Mouse (Mus musculus) heart, embryonic 13.5 days (tissue): Measurements from ENCODE around the gene Ahsa1. TPM values are rescaled to one million over a fixed set of nuclear protein-coding genes. Genes with fewer than 3 reads are reported as not detected.

Experiments
- ATAC-seq: fragments of 200-750 bp; cut with Nextera tagmentation; 2 replicates; pipeline ENCODE4 v1.8.0; 2017; ENCODE audit warnings: moderate TSS enrichment; ENCODE audit not compliant: insufficient number of reproducible peaks, low FRiP score, low TSS enrichment; ENCODE audit errors: extremely low read depth
- H3K27ac ChIP-seq: fragments of 300-500 bp; sonication (generic); replicated peaks from 2 replicates; pipeline ENCODE4 v1.5.1; 2015; ENCODE audit warnings: moderate library complexity, mild to moderate bottlenecking, inconsistent platforms
- H3K27me3 ChIP-seq: fragments of 300-500 bp; sonication (generic); replicated peaks from 2 replicates; pipeline ENCODE4 v1.6.1; 2015; ENCODE audit warnings: mild to moderate bottlenecking, inconsistent platforms
- H3K36me3 ChIP-seq: fragments of 300-500 bp; sonication (generic); 2 replicates; pipeline ENCODE4 v1.6.1; 2015; ENCODE audit warnings: mild to moderate bottlenecking, inconsistent platforms
- H3K4me1 ChIP-seq: fragments of 300-500 bp; sonication (generic); 2 replicates; pipeline ENCODE4 v1.6.1; 2015; ENCODE audit warnings: inconsistent platforms
- H3K4me2 ChIP-seq: fragments of 300-500 bp; sonication (generic); 2 replicates; pipeline ENCODE4 v1.6.1; 2015; ENCODE audit warnings: inconsistent platforms, mild to moderate bottlenecking, moderate library complexity
- H3K4me3 ChIP-seq: fragments of 300-500 bp; sonication (generic); 2 replicates; pipeline ENCODE4 v1.5.1; 2015; ENCODE audit warnings: moderate library complexity, mild to moderate bottlenecking, inconsistent platforms
- H3K9ac ChIP-seq: fragments of 300-500 bp; sonication (generic); 2 replicates; pipeline ENCODE4 v1.6.1; 2015; ENCODE audit warnings: inconsistent platforms, mild to moderate bottlenecking, moderate library complexity
- H3K9me3 ChIP-seq: fragments of 300-500 bp; sonication (generic); 2 replicates; pipeline ENCODE4 v1.6.1; 2016; ENCODE audit warnings: inconsistent platforms
- WGBS: fragments of 180-500 bp; shearing (Covaris S2); methylation state at CpG from one replicate; pipeline ENCODE4 v1.1.7; 2015; ENCODE audit warnings: mixed read lengths; 5-methylcytosine and 5-hydroxymethylcytosine counted together
- polyA plus RNA-seq: library from polyadenylated mRNA; unstranded; fragments of >200 nt; fragmentation: Nextera tagmentation; extraction: Ambion mirVana; gene quantifications from 2 replicates; pipeline ENCODE4 v1.2.1, GENCODE M21; 2015

The Ahsa1 gene
- 174 and 206 TPM in 2 replicates for polyA plus RNA-seq

GRCm38 (mm10) chr12:87266108-87266826 lies at the start of gene Ahsa1, which contains the start of gene Vipas39:
Gene Ahsa1 (plus strand): TSS chr12:87266479.
Gene Vipas39 (minus strand): TSS chr12:87266256.
- H3K36me3 ChIP-seq = peaks cover 58% of the 10 kb centered on the region
- H3K9ac ChIP-seq = peak within 1 kb of the TSS; percentile 96
- peak within 1 kb of the TSS; percentile 72 for H3K4me3 ChIP-seq
- WGBS = under 1% methylated on average over 31 of the region's 31 CpGs
- peak; percentile 96 for ATAC-seq
- peaks cover 27% of the 10 kb centered on the region for H3K4me1 ChIP-seq
- peak within 1 kb of the TSS; percentile 96 for H3K27ac ChIP-seq
- no peaks in the 10 kb centered on the region for H3K27me3 ChIP-seq
- H3K9me3 ChIP-seq = no peaks in the 10 kb centered on the region
- H3K4me2 ChIP-seq = peak within 1 kb of the TSS; percentile 86

- H3K27me3 ChIP-seq = no peaks in the 10 kb centered on the region
- H3K36me3 ChIP-seq = no peaks in the 10 kb centered on the region
- peaks cover 7% of the 10 kb centered on the region for H3K4me1 ChIP-seq
- no peak overlapping the region for H3K4me3 ChIP-seq
- H3K9me3 ChIP-seq = no peaks in the 10 kb centered on the region
- H3K4me2 ChIP-seq = no peak overlapping the region
- H3K27ac ChIP-seq = no peak overlapping the region
- ATAC-seq = no peak
- H3K9ac ChIP-seq = no peak overlapping the region
Measured at GRCm38 (mm10) chr12:87217596-87217995, 48.7 kb upstream of the Ahsa1 start.

GRCm38 (mm10) chr12:87219362-87219761 lies 46.9 kb upstream of the Ahsa1 start:
- H3K4me2 ChIP-seq = no peak overlapping the region
- no peak overlapping the region for H3K27ac ChIP-seq
- no peak overlapping the region for H3K9ac ChIP-seq
- ATAC-seq = no peak
- no peaks in the 10 kb centered on the region for H3K27me3 ChIP-seq
- no peaks in the 10 kb centered on the region for H3K9me3 ChIP-seq
- H3K4me3 ChIP-seq = no peak overlapping the region
- no peaks in the 10 kb centered on the region for H3K36me3 ChIP-seq
- H3K4me1 ChIP-seq = peaks cover 7% of the 10 kb centered on the region
- whole genome bisulfite sequencing = 55% methylated on average over 7 of the region's 7 CpGs

GRCm38 (mm10) chr12:87224950-87225349 lies 41.3 kb upstream of the Ahsa1 start:
- 0 out of 2 replicates have a peak overlapping the region, but pooled peaks have one; percentile 4 for H3K4me3 ChIP-seq
- no peak for ATAC-seq

GRCm38 (mm10) chr12:87226801-87227200 lies 39.5 kb upstream of the Ahsa1 start:
- Histone ChIP-seq H3K9ac (no peak overlapping the region), H3K36me3 (no peaks in the 10 kb centered on the region), H3K4me2 (no peak overlapping the region), H3K4me1 (peaks cover 10% of the 10 kb centered on the region), H3K4me3 (no peak overlapping the region), H3K9me3 (no peaks in the 10 kb centered on the region), H3K27ac (no peak overlapping the region), H3K27me3 (no peaks in the 10 kb centered on the region)
- no peak for ATAC-seq
- WGBS = 71% methylated on average over 7 of the region's 7 CpGs

More at GRCm38 (mm10) chr12:87224950-87225349, 41.3 kb upstream of the Ahsa1 start:
- 62% methylated on average over 10 of the region's 10 CpGs for WGBS
- H3K9ac ChIP-seq = no peak overlapping the region
- no peak overlapping the region for H3K27ac ChIP-seq
- peaks cover 7% of the 10 kb centered on the region for H3K4me1 ChIP-seq
- H3K36me3 ChIP-seq = no peaks in the 10 kb centered on the region
- H3K27me3 ChIP-seq = no peaks in the 10 kb centered on the region
- H3K9me3 ChIP-seq = no peaks in the 10 kb centered on the region
- peak overlapping the region; percentile 48 for H3K4me2 ChIP-seq

GRCm38 (mm10) chr12:87229633-87230032 lies 36.6 kb upstream of the Ahsa1 start:
- H3K36me3 ChIP-seq = no peaks in the 10 kb centered on the region
- ATAC-seq = no peak
- WGBS = 81% methylated on average over 2 of the region's 2 CpGs

GRCm38 (mm10) chr12:87230379-87230895 lies 35.8 kb upstream of the Ahsa1 start:
- Histone ChIP-seq H3K4me3 (no peak overlapping the region), H3K9me3 (no peaks in the 10 kb centered on the region), H3K27ac (no peak overlapping the region), H3K9ac (no peak overlapping the region), H3K4me2 (no peak overlapping the region), H3K27me3 (no peaks in the 10 kb centered on the region), H3K36me3 (no peaks in the 10 kb centered on the region), H3K4me1 (peaks cover 4% of the 10 kb centered on the region)
- no peak for ATAC-seq

More at GRCm38 (mm10) chr12:87229633-87230032, 36.6 kb upstream of the Ahsa1 start:
- Histone ChIP-seq H3K27me3 (no peaks in the 10 kb centered on the region), H3K27ac (no peak overlapping the region), H3K4me3 (no peak overlapping the region), H3K9ac (no peak overlapping the region), H3K4me1 (peaks cover 10% of the 10 kb centered on the region), H3K9me3 (no peaks in the 10 kb centered on the region), H3K4me2 (no peak overlapping the region)

- no peak for ATAC-seq
- H3K36me3 ChIP-seq = peaks cover 44% of the 10 kb centered on the region
- no peaks in the 10 kb centered on the region for H3K9me3 ChIP-seq
- peaks cover 18% of the 10 kb centered on the region for H3K4me1 ChIP-seq
- H3K27me3 ChIP-seq = no peaks in the 10 kb centered on the region
- H3K4me3 ChIP-seq = no peak overlapping the region
- no peak overlapping the region for H3K9ac ChIP-seq
- 83% methylated on average over 5 of the region's 5 CpGs for WGBS
- H3K4me2 ChIP-seq = no peak overlapping the region
- H3K27ac ChIP-seq = no peak overlapping the region
Measured at GRCm38 (mm10) chr12:87236882-87237483, 29.3 kb upstream of the Ahsa1 start.

- no peaks in the 10 kb centered on the region for H3K9me3 ChIP-seq
- 33% methylated on average over 1 of the region's 1 CpGs for WGBS
- H3K27ac ChIP-seq = peak within 1 kb of the TSS; percentile 46
- 0 out of 2 replicates have a peak within 1 kb of the TSS, but pooled peaks have one; percentile 28 for H3K9ac ChIP-seq
- peaks cover 58% of the 10 kb centered on the region for H3K36me3 ChIP-seq
- no peak for ATAC-seq
- no peaks in the 10 kb centered on the region for H3K27me3 ChIP-seq
- H3K4me3 ChIP-seq = no peak within 1 kb of the TSS
- H3K4me2 ChIP-seq = no peak within 1 kb of the TSS
- H3K4me1 ChIP-seq = peaks cover 18% of the 10 kb centered on the region
Measured at GRCm38 (mm10) chr12:87238632-87239031, 27.6 kb upstream of the Ahsa1 start, which contains the start of gene Noxred1. Gene Noxred1 (minus strand): TSS chr12:87238732.

GRCm38 (mm10) chr12:87250161-87250560 lies 16.1 kb upstream of the Ahsa1 start:
- Histone ChIP-seq H3K4me2 (no peak overlapping the region), H3K9ac (no peak overlapping the region), H3K27me3 (no peaks in the 10 kb centered on the region), H3K9me3 (no peaks in the 10 kb centered on the region), H3K27ac (no peak overlapping the region), H3K4me3 (no peak overlapping the region), H3K36me3 (peaks cover 94% of the 10 kb centered on the region), H3K4me1 (no peaks in the 10 kb centered on the region)
- ATAC-seq = no peak
- 85% methylated on average over 6 of the region's 6 CpGs for WGBS

- no peaks in the 10 kb centered on the region for H3K4me1 ChIP-seq
- H3K36me3 ChIP-seq = peaks cover 99% of the 10 kb centered on the region
- no peaks in the 10 kb centered on the region for H3K27me3 ChIP-seq
- no peak overlapping the region for H3K9ac ChIP-seq
- no peaks in the 10 kb centered on the region for H3K9me3 ChIP-seq
- no peak for ATAC-seq
- WGBS = 90% methylated on average over 6 of the region's 6 CpGs
- no peak overlapping the region for H3K27ac ChIP-seq
- H3K4me2 ChIP-seq = no peak overlapping the region
- no peak overlapping the region for H3K4me3 ChIP-seq
Measured at GRCm38 (mm10) chr12:87253878-87254277, 12.4 kb upstream of the Ahsa1 start.
